Mouse (Mus musculus): ENCODE measurements at regions not wholly inside any gene's neighbourhood (a gene's known extent, or its start where the extent isn't known, plus 50 kb on each side); places are given as distances from the start of the nearest gene placed in this dataset.

DNA sequence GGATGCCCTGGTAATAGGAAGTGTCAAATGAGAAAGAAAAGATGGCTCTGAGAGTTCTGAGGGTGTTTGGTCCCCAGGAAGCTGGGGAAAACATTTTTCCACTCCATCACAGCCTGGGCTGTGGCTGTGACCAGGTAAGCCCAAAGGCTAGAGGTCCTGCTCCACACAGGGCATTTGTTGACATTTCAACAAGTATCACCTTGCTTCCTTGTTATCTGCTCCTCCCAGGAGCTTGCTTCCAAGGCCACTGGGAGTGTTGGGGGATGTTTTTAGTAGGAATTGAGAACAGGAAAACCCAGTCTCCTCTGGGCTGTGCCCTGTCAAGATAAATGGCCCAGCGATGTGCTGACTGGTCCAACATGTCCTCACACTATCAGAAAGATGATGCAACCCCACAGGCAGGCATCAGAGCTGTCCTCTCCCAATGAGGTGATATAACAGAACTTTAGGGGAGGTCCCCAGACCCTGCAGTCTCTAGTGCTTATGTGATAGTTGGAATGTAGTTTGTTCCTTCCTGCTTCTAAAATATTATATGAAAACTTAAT, 137.1 kb downstream of the Ets2 start:
- Histone ChIP-seq H3K36me3 (ENCODE audit: control insufficient read depth, insufficient read depth, low read length) (no peaks in the 10 kb centered on the region), H3K27ac (replicated peaks; ENCODE audit: insufficient read depth, low read depth, low read length) (no peak overlapping the region)
- 23% methylated on average over 1 of the region's 1 CpGs for WGBS

DNA sequence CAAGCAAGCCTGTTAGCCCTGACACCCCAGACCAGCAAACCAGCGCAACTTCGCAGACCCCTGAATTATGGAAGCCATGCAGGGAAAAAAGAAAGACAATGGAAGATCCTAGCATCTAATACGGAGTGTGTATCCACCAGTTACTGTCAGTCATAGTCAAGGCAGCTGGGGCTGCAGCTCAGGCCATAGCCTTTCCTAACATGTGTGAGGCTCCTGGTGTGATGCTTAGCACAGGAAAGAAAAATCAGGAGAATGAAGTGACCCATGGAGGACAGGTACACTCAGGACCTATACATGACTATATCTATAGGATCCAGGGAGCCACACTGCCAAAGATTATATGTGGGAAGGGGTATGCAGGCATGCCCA, 136.6 kb downstream of the Ets2 start:
- Histone ChIP-seq H3K9ac (ENCODE audit: low read depth, low read length) (no peak overlapping the region), H3K27me3 (ENCODE audit: control insufficient read depth, insufficient read depth, low read length) (no peaks in the 10 kb centered on the region), H3K79me2 (ENCODE audit: control insufficient read depth, insufficient read depth, low read length) (no peaks in the 10 kb centered on the region), H3K36me3 (ENCODE audit: control insufficient read depth, insufficient read depth, low read length) (no peaks in the 10 kb centered on the region), H3K4me1 (ENCODE audit: control insufficient read depth, insufficient read depth, low read length) (peaks cover 2% of the 10 kb centered on the region; the same call in 1 of the 2 replicates), H3K27ac (replicated peaks; ENCODE audit: insufficient read depth, low read depth, low read length) (no peak overlapping the region), H3K4me3 (ENCODE audit: insufficient read depth, low read depth, low read length) (no peak overlapping the region)
- TF ChIP-seq CTCF (IDR thresholded peaks at IDR 0.05; ENCODE audit: low read depth, low read length): no peak
- TF ChIP-seq POLR2A (IDR thresholded peaks at IDR 0.05; ENCODE audit: extremely low read depth, insufficient read depth, low read length): no peak
- no peak for DNase-seq (ENCODE audit: extremely low read depth, low read depth, low spot score)
- WGBS: 96% methylated on average over 3 of the region's 3 CpGs

More for the DNA sequence above, 137.1 kb downstream of the Ets2 start:
- Histone ChIP-seq H3K27me3 (ENCODE audit: control insufficient read depth, insufficient read depth, low read length) (no peaks in the 10 kb centered on the region), H3K9ac (ENCODE audit: low read depth, low read length) (no peak overlapping the region), H3K4me1 (ENCODE audit: control insufficient read depth, insufficient read depth, low read length) (peaks cover 2% of the 10 kb centered on the region; the same call in 1 of the 2 replicates), H3K4me3 (ENCODE audit: insufficient read depth, low read depth, low read length) (no peak overlapping the region), H3K79me2 (ENCODE audit: control insufficient read depth, insufficient read depth, low read length) (no peaks in the 10 kb centered on the region)
- TF ChIP-seq POLR2A (IDR thresholded peaks at IDR 0.05; ENCODE audit: extremely low read depth, insufficient read depth, low read length): no peak
- TF ChIP-seq CTCF (IDR thresholded peaks at IDR 0.05; ENCODE audit: low read depth, low read length): no peak
- no peak for DNase-seq (ENCODE audit: extremely low read depth, low read depth, low spot score)

DNA sequence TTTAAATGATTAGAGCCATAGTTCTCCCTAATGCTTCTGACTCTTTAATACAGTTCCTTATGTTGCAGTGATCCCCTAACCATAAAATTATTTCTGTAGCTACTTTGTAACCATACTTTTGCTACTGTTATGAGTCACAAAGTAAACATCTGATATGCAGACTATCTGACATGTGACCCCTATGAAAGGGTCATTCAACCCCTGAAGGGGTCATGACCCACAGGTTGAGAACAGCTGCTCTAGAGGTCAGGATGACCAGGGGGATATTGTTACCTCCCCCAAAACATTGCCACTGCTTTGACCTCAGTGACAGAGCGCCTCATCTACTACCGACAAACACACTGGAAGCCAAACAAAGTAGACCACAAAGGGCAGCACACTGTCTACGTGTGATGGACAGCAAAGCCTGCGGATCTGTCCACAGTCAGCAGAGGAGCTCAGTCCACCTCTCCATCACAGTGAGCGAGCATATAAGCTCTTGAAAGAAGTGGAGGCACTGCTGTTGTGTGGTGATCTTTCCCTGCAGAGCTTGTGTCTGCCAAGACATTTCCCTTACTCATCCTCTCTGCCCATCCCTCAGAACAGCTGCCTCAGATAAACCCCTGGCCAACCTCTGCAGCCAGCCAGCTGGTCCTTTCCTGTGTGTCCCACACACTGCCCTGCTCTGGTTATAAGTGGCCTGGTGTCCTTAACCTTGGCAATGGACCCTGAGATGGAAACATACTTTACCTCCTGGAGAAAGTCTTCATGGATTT, 136.0 kb downstream of the Ets2 start:
- peak; percentile 31 for DNase-seq (ENCODE audit: extremely low read depth, low read depth, low spot score)
- Histone ChIP-seq H3K4me3 (ENCODE audit: insufficient read depth, low read depth, low read length) (no peak overlapping the region), H3K36me3 (ENCODE audit: control insufficient read depth, insufficient read depth, low read length) (no peaks in the 10 kb centered on the region), H3K4me1 (ENCODE audit: control insufficient read depth, insufficient read depth, low read length) (peaks cover 2% of the 10 kb centered on the region; the same call in 1 of the 2 replicates), H3K27ac (replicated peaks; ENCODE audit: insufficient read depth, low read depth, low read length) (no peak overlapping the region), H3K9ac (ENCODE audit: low read depth, low read length) (no peak overlapping the region), H3K79me2 (ENCODE audit: control insufficient read depth, insufficient read depth, low read length) (no peaks in the 10 kb centered on the region), H3K27me3 (ENCODE audit: control insufficient read depth, insufficient read depth, low read length) (no peaks in the 10 kb centered on the region)
- 52% methylated on average over 5 of the region's 5 CpGs for WGBS
- TF ChIP-seq CTCF (IDR thresholded peaks at IDR 0.05; ENCODE audit: low read depth, low read length): no peak

DNA sequence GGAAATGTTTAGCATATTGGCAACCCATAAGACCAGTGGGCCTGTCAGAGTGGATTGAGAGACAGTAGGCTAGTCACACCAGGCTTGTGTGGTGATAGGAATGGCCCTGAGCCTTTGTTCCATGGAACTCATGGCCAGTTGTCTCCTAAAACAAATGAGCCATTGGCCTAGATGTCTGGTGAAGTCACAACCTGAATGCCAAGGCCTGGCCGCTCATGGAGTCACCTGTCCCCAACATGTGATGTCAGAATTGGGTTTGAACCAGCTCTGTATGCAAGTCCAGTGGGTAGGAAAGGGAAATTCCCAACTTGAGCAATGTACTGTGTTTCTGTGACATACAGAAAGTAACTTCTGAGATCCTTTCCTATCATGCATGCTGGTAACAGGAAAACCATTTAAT, 134.1 kb downstream of the Ets2 start:
- no peak overlapping the region for H3K27ac ChIP-seq (replicated peaks; ENCODE audit: insufficient read depth, low read depth, low read length)
- no peaks in the 10 kb centered on the region for H3K79me2 ChIP-seq (ENCODE audit: control insufficient read depth, insufficient read depth, low read length)
- no peak overlapping the region for H3K9ac ChIP-seq (ENCODE audit: low read depth, low read length)
- peak; percentile 31 for DNase-seq (ENCODE audit: extremely low read depth, low read depth, low spot score)
- no peaks in the 10 kb centered on the region for H3K27me3 ChIP-seq (ENCODE audit: control insufficient read depth, insufficient read depth, low read length)
- peaks cover 2% of the 10 kb centered on the region; the same call in 1 of the 2 replicates for H3K4me1 ChIP-seq (ENCODE audit: control insufficient read depth, insufficient read depth, low read length)
- 73% methylated on average over 1 of the region's 1 CpGs for WGBS
- H3K4me3 ChIP-seq (ENCODE audit: insufficient read depth, low read depth, low read length): no peak overlapping the region
- TF ChIP-seq POLR2A (IDR thresholded peaks at IDR 0.05; ENCODE audit: extremely low read depth, insufficient read depth, low read length): no peak
- no peak for TF ChIP-seq CTCF (IDR thresholded peaks at IDR 0.05; ENCODE audit: low read depth, low read length)
- no peaks in the 10 kb centered on the region for H3K36me3 ChIP-seq (ENCODE audit: control insufficient read depth, insufficient read depth, low read length)

DNA sequence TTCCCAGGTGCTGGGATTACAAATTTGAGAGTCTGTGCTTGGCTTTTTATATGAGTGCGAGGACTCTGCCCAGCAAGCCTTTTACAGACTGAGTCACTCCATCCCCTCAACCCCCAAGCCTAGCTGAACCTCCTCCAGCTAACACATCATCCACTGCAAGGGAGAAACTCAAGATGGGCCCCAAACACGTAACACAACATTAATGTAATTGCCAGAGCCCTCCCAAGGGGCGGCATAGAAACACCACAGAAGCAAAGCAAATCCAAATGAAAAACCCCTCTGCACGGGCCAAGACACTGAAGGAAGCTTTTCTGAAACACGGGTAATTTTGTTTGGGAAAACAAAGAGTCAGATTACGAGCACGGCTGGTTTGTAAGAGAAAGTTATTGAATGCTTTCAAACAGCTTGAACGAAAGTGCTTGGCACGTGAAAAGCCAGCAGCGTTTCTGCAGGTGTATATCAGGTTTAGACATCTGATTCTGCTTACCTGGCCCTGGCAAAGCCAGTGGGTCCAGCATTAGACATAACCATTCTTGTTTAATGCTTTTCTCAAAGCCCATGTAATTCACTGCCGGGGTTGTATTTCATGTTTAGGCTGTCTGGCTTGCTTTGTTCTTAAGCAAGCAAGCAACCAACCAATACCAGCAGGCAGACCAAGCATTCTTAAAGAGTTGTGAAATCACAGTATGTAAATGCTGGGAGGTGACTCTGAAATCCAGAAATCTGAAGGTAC, 132.8 kb downstream of the Ets2 start:
- H3K9ac ChIP-seq (ENCODE audit: low read depth, low read length): no peak overlapping the region
- H3K27ac ChIP-seq (replicated peaks; ENCODE audit: insufficient read depth, low read depth, low read length): no peak overlapping the region
- no peak for DNase-seq (ENCODE audit: extremely low read depth, low read depth, low spot score)
- H3K4me1 ChIP-seq (ENCODE audit: control insufficient read depth, insufficient read depth, low read length): peaks cover 2% of the 10 kb centered on the region; the same call in 1 of the 2 replicates
- H3K79me2 ChIP-seq (ENCODE audit: control insufficient read depth, insufficient read depth, low read length): no peaks in the 10 kb centered on the region
- no peaks in the 10 kb centered on the region for H3K27me3 ChIP-seq (ENCODE audit: control insufficient read depth, insufficient read depth, low read length)
- WGBS: 85% methylated on average over 11 of the region's 11 CpGs
- TF ChIP-seq CTCF (IDR thresholded peaks at IDR 0.05; ENCODE audit: low read depth, low read length): no peak
- no peak for TF ChIP-seq POLR2A (IDR thresholded peaks at IDR 0.05; ENCODE audit: extremely low read depth, insufficient read depth, low read length)
- no peak overlapping the region for H3K4me3 ChIP-seq (ENCODE audit: insufficient read depth, low read depth, low read length)
- H3K36me3 ChIP-seq (ENCODE audit: control insufficient read depth, insufficient read depth, low read length): no peaks in the 10 kb centered on the region
